ENCODE assay signal across 17 mouse cellular contexts in the genomic region with DNA sequence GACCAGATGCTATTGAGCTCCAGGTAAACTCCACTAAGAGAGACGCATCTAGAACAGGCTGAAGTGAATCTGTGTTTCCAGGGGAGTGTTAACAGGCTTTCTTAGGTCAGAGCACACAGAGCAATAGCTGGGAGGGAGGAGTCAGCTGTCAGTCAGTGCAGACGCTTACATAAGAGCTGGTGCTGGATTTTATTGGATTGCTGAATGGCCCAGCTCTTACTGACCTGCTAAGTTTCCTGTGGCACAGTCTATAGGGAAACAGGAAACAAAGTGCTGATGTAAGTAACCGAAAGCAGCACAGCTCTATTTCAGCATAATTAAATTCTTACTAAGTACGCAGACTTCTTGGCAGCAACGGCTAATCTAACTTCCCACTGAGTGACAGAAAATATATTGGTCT. TPM values are rescaled to one million over a fixed set of nuclear protein-coding genes. Genes with fewer than 3 reads are reported as not detected.
DNase-seq lines count a peak whose midpoint lies in the region; ATAC-seq lines count a peak whose summit lies in the region.
"Had no signal": no experiment of that assay in that cellular context is flagged by ENCODE, and none has a peak within 500 bp of the region (broad histone marks: within the 10 kb centered on the region; RNA-seq: fewer than 3 reads in every experiment).

No protein-coding gene starts in this region.

- no peak overlapping the region for H3K27ac ChIP-seq in lung, embryonic 16.5 days (ENCODE audit: low read length)
- H3K27ac ChIP-seq in limb, embryonic 12.5 days = peak overlapping the region; percentile 50; the same call in 1 of the 2 replicates
- H3K27ac ChIP-seq in hindbrain, embryonic 16.5 days (ENCODE audit: low read depth, low read length) = no peak overlapping the region
- H3K27ac ChIP-seq: hindbrain, embryonic 12.5 days had no signal

- no peaks in the 10 kb centered on the region for H3K27me3 ChIP-seq in lung, embryonic 16.5 days (ENCODE audit: control insufficient read depth, insufficient read depth, low read depth, low read length)
- H3K27me3 ChIP-seq in limb, embryonic 12.5 days = no peaks in the 10 kb centered on the region
- no peaks in the 10 kb centered on the region for H3K27me3 ChIP-seq in hindbrain, embryonic 16.5 days (replicated peaks; ENCODE audit: control insufficient read depth, insufficient read depth, low read length)
- H3K27me3 ChIP-seq: hindbrain, embryonic 12.5 days had no signal

- peaks cover 5% of the 10 kb centered on the region; the same call in 1 of the 2 replicates for H3K4me1 ChIP-seq in lung, embryonic 16.5 days (replicated peaks; ENCODE audit: control insufficient read depth, insufficient read depth, low read length)
- H3K4me1 ChIP-seq in limb, embryonic 12.5 days (replicated peaks) = peaks cover 30% of the 10 kb centered on the region
- H3K4me1 ChIP-seq in hindbrain, embryonic 16.5 days (ENCODE audit: control insufficient read depth, insufficient read depth, low read depth, low read length) = no peaks in the 10 kb centered on the region
- H3K4me1 ChIP-seq: hindbrain, embryonic 12.5 days had no signal

- ATAC-seq in frontal cortex, adult (ENCODE audit: low TSS enrichment) = peak; percentile 56; the same call in 1 of the 2 replicates
- ATAC-seq in lung, embryonic 16.5 days (ENCODE audit: low read depth) = peak; percentile 38; the same call in 1 of the 2 replicates
- no peak; the same call in 1 of the 2 replicates for ATAC-seq in limb, embryonic 12.5 days (ENCODE audit: insufficient number of reproducible peaks, insufficient read depth, low FRiP score, low TSS enrichment, low read depth)
- no peak for ATAC-seq in hindbrain, embryonic 16.5 days
- ATAC-seq: Patski had no signal

- no peak overlapping the region for H3K4me3 ChIP-seq in lung, embryonic 16.5 days (ENCODE audit: low read length)
- H3K4me3 ChIP-seq in limb, embryonic 12.5 days (replicated peaks) = no peak overlapping the region
- no peak overlapping the region for H3K4me3 ChIP-seq in hindbrain, embryonic 16.5 days (ENCODE audit: low read length)
- H3K4me3 ChIP-seq: hindbrain, embryonic 12.5 days had no signal

- 30% methylated on average over 5 of the region's 5 CpGs for WGBS in lung, embryonic 16.5 days
- WGBS in limb, embryonic 12.5 days = 26% methylated on average over 5 of the region's 5 CpGs
- 49% methylated on average over 5 of the region's 5 CpGs for WGBS in hindbrain, embryonic 16.5 days

- DNase-seq in frontal cortex, adult 2 months (ENCODE audit: extremely low spot score in 1 of 2, low spot score in 1 of 2) = no peak
- DNase-seq in lung, postnatal 10 days = no peak
- peak; percentile 50 for DNase-seq in telencephalon, adult 2 months (ENCODE audit: low read depth, low spot score)
- no peak for DNase-seq in embryo, embryonic 9.5 days (ENCODE audit: extremely low spot score)
- DNase-seq: adrenal gland, postnatal 36 days; cerebellum, postnatal 14 days; gastrocnemius, postnatal 14 days; kidney, postnatal 25 days; midbrain, embryonic 14.5 days; spleen, adult 18-20 months; thymus, postnatal 36 days had no signal

- H3K9ac ChIP-seq in lung, embryonic 16.5 days (ENCODE audit: low read length) = no peak overlapping the region
- H3K9ac ChIP-seq in limb, embryonic 12.5 days (replicated peaks) = no peak overlapping the region
- H3K9ac ChIP-seq in hindbrain, embryonic 16.5 days (ENCODE audit: low read depth, low read length) = no peak overlapping the region
- H3K9ac ChIP-seq: hindbrain, embryonic 12.5 days had no signal

- H3K9me3 ChIP-seq in lung, embryonic 16.5 days (ENCODE audit: control insufficient read depth, low read length) = no peaks in the 10 kb centered on the region
- no peaks in the 10 kb centered on the region for H3K9me3 ChIP-seq in limb, embryonic 12.5 days
- H3K9me3 ChIP-seq in hindbrain, embryonic 16.5 days (ENCODE audit: control insufficient read depth, low read length) = no peaks in the 10 kb centered on the region
- H3K9me3 ChIP-seq: hindbrain, embryonic 12.5 days had no signal

- no peak overlapping the region for H3K4me2 ChIP-seq in lung, embryonic 16.5 days (ENCODE audit: low read depth, low read length)
- H3K4me2 ChIP-seq in limb, embryonic 12.5 days = no peak overlapping the region
- H3K4me2 ChIP-seq in hindbrain, embryonic 16.5 days (ENCODE audit: low read length) = no peak overlapping the region
- H3K4me2 ChIP-seq: hindbrain, embryonic 12.5 days had no signal

- no peaks in the 10 kb centered on the region for H3K36me3 ChIP-seq in lung, embryonic 16.5 days (ENCODE audit: control insufficient read depth, insufficient read depth, low read length)
- H3K36me3 ChIP-seq in limb, embryonic 12.5 days = no peaks in the 10 kb centered on the region
- peaks cover 24% of the 10 kb centered on the region for H3K36me3 ChIP-seq in hindbrain, embryonic 16.5 days (ENCODE audit: control insufficient read depth, insufficient read depth, low read length)

RNA-seq across cellular contexts. Expression of a gene that starts 16.9 kb away (rescaled TPM):
- polyA plus RNA-seq in frontal cortex, adult 2 months (2012; rRNA removed) = 69.3 and 75.8 TPM in 2 replicates
- 286 and 294 TPM in 2 replicates for polyA plus RNA-seq in lung, embryonic 16.5 days (2015; fragmentation: Nextera tagmentation; extraction: Ambion mirVana)
- 229 and 233 TPM in 2 replicates for polyA plus RNA-seq in limb, embryonic 12.5 days (2016; fragmentation: Nextera tagmentation; extraction: Ambion mirVana)
- polyA plus RNA-seq in hindbrain, embryonic 16.5 days (2015; fragmentation: Nextera tagmentation; extraction: Ambion mirVana) = 185 and 188 TPM in 2 replicates

RNA-seq across cellular contexts. Expression of a gene that starts 21.5 kb away (rescaled TPM):
- polyA plus RNA-seq in frontal cortex, adult 2 months (2012; rRNA removed) = 16.7 and 17.8 TPM in 2 replicates
- polyA plus RNA-seq in lung, embryonic 16.5 days (2015; fragmentation: Nextera tagmentation; extraction: Ambion mirVana) = 5.1 and 5.2 TPM in 2 replicates
- polyA plus RNA-seq in limb, embryonic 12.5 days (2016; fragmentation: Nextera tagmentation; extraction: Ambion mirVana) = 25.9 TPM in 2 replicates
- polyA plus RNA-seq in hindbrain, embryonic 16.5 days (2015; fragmentation: Nextera tagmentation; extraction: Ambion mirVana) = 7.9 and 11.8 TPM in 2 replicates

Comparison
In these comparisons a context has a peak if more than half of its experiments do, and no peak if none do; other contexts are left out.
1. ATAC-seq: peak in frontal cortex, adult (single experiment) and lung, embryonic 16.5 days (single experiment); none in limb, embryonic 12.5 days (single experiment) and hindbrain, embryonic 16.5 days (single experiment).